Mouse (Mus musculus): ENCODE measurements around the gene Gm49027. TPM values are rescaled to one million over a fixed set of nuclear protein-coding genes. Genes with fewer than 3 reads are reported as not detected.
"Not testable (repeated sequence)": the region's sequence is repeated elsewhere in the genome, so short reads cannot be mapped to it uniquely, and the experiment has no call there.

Gm49027 gene
- polyA plus RNA-seq, 1 experiment from 2014 or later = 0.55 TPM

GRCm38 (mm10) chr5:123514871-123515270 lies 10.4 kb downstream of the Gm49027 start:
- DNase-seq (ENCODE audit: low spot score) = no peak
- Histone ChIP-seq H3K4me3 (ENCODE audit: low read depth, low read length) (no peak overlapping the region), H3K9me3 (ENCODE audit: control insufficient read depth, low read length) (no peaks in the 10 kb centered on the region), H3K4me2 (ENCODE audit: low read depth, severe bottlenecking) (no peak overlapping the region), H3K36me3 (ENCODE audit: control insufficient read depth, insufficient read depth, low read length) (peaks cover 4% of the 10 kb centered on the region; the same call in 1 of the 2 replicates), H3K27me3 (ENCODE audit: control insufficient read depth, insufficient read depth, low read length) (no peaks in the 10 kb centered on the region), H3K9ac (ENCODE audit: low read length) (no peak overlapping the region), H3K27ac (replicated peaks; ENCODE audit: low read depth, low read length) (no peak overlapping the region), H3K4me1 (ENCODE audit: control insufficient read depth, insufficient read depth, low read length) (no peaks in the 10 kb centered on the region)
- WGBS = 82% methylated on average over 5 of the region's 5 CpGs
- ATAC-seq (ENCODE audit: insufficient number of reproducible peaks, low FRiP score, low TSS enrichment, low read depth) = no peak

- H3K36me3 ChIP-seq (ENCODE audit: control insufficient read depth, insufficient read depth, low read length) = peaks cover 4% of the 10 kb centered on the region; the same call in 1 of the 2 replicates
- H3K27me3 ChIP-seq (ENCODE audit: control insufficient read depth, insufficient read depth, low read length) = no peaks in the 10 kb centered on the region
- no peak overlapping the region for H3K4me2 ChIP-seq (ENCODE audit: low read depth, severe bottlenecking)
- no peak overlapping the region for H3K27ac ChIP-seq (replicated peaks; ENCODE audit: low read depth, low read length)
- no peaks in the 10 kb centered on the region for H3K9me3 ChIP-seq (ENCODE audit: control insufficient read depth, low read length)
- DNase-seq (ENCODE audit: low spot score) (no peak), ATAC-seq (ENCODE audit: insufficient number of reproducible peaks, low FRiP score, low TSS enrichment, low read depth) (no peak)
- H3K4me3 ChIP-seq (ENCODE audit: low read depth, low read length) = no peak overlapping the region
- no peaks in the 10 kb centered on the region for H3K4me1 ChIP-seq (ENCODE audit: control insufficient read depth, insufficient read depth, low read length)
- 70% methylated on average over 3 of the region's 3 CpGs for WGBS
- no peak overlapping the region for H3K9ac ChIP-seq (ENCODE audit: low read length)
Observed at GRCm38 (mm10) chr5:123512102-123512501, 13.2 kb downstream of the Gm49027 start.

- not testable (repeated sequence) for H3K27me3 ChIP-seq (ENCODE audit: control insufficient read depth, insufficient read depth, low read length); H3K36me3 ChIP-seq (ENCODE audit: control insufficient read depth, insufficient read depth, low read length); ATAC-seq (ENCODE audit: insufficient number of reproducible peaks, low FRiP score, low TSS enrichment, low read depth)
Observed at GRCm38 (mm10) chr5:123511426-123511825, 13.9 kb downstream of the Gm49027 start.

GRCm38 (mm10) chr5:123510160-123510559 lies 15.1 kb downstream of the Gm49027 start, which contains the start of gene B3gnt4:
Gene B3gnt4, plus strand, starts transcription at chr5:123510460.
- Histone ChIP-seq H3K9me3 (ENCODE audit: control insufficient read depth, low read length) (no peaks in the 10 kb centered on the region), H3K27ac (replicated peaks; ENCODE audit: low read depth, low read length) (no peak within 1 kb of the TSS), H3K4me1 (ENCODE audit: control insufficient read depth, insufficient read depth, low read length) (no peaks in the 10 kb centered on the region), H3K4me2 (ENCODE audit: low read depth, severe bottlenecking) (no peak within 1 kb of the TSS), H3K27me3 (ENCODE audit: control insufficient read depth, insufficient read depth, low read length) (no peaks in the 10 kb centered on the region), H3K36me3 (ENCODE audit: control insufficient read depth, insufficient read depth, low read length) (no peaks in the 10 kb centered on the region), H3K4me3 (ENCODE audit: low read depth, low read length) (no peak within 1 kb of the TSS; the same call in 1 of the 2 replicates), H3K9ac (ENCODE audit: low read length) (no peak within 1 kb of the TSS)
- DNase-seq (ENCODE audit: low spot score) (no peak), ATAC-seq (ENCODE audit: insufficient number of reproducible peaks, low FRiP score, low TSS enrichment, low read depth) (no peak)
- WGBS = 93% methylated on average over 5 of the region's 5 CpGs

More at GRCm38 (mm10) chr5:123511426-123511825, 13.9 kb downstream of the Gm49027 start:
- not testable (repeated sequence) for H3K9ac ChIP-seq (ENCODE audit: low read length); H3K4me1 ChIP-seq (ENCODE audit: control insufficient read depth, insufficient read depth, low read length); H3K9me3 ChIP-seq (ENCODE audit: control insufficient read depth, low read length); H3K4me2 ChIP-seq (ENCODE audit: low read depth, severe bottlenecking); H3K27ac ChIP-seq (replicated peaks; ENCODE audit: low read depth, low read length); DNase-seq (ENCODE audit: low spot score); H3K4me3 ChIP-seq (ENCODE audit: low read depth, low read length)
- WGBS = 81% methylated on average over 3 of the region's 3 CpGs

GRCm38 (mm10) chr5:123508921-123509320 lies 16.4 kb downstream of the Gm49027 start:
- Histone ChIP-seq H3K4me3 (ENCODE audit: low read depth, low read length) (peak overlapping the region; percentile 57), H3K9ac (ENCODE audit: low read length) (peak overlapping the region; percentile 54; the same call in 1 of the 2 replicates), H3K36me3 (ENCODE audit: control insufficient read depth, insufficient read depth, low read length) (no peaks in the 10 kb centered on the region), H3K4me1 (ENCODE audit: control insufficient read depth, insufficient read depth, low read length) (no peaks in the 10 kb centered on the region), H3K27me3 (ENCODE audit: control insufficient read depth, insufficient read depth, low read length) (no peaks in the 10 kb centered on the region), H3K9me3 (ENCODE audit: control insufficient read depth, low read length) (no peaks in the 10 kb centered on the region), H3K27ac (replicated peaks; ENCODE audit: low read depth, low read length) (no peak overlapping the region), H3K4me2 (ENCODE audit: low read depth, severe bottlenecking) (peak overlapping the region; percentile 84)
- ATAC-seq (ENCODE audit: insufficient number of reproducible peaks, low FRiP score, low TSS enrichment, low read depth) (no peak), DNase-seq (ENCODE audit: low spot score) (no peak)
- 8% methylated on average over 12 of the region's 12 CpGs for WGBS

- H3K36me3 ChIP-seq (ENCODE audit: control insufficient read depth, insufficient read depth, low read length) = no peaks in the 10 kb centered on the region
- H3K4me1 ChIP-seq (ENCODE audit: control insufficient read depth, insufficient read depth, low read length) = no peaks in the 10 kb centered on the region
- H3K27ac ChIP-seq (replicated peaks; ENCODE audit: low read depth, low read length) = no peak overlapping the region
- DNase-seq (ENCODE audit: low spot score) (peak; percentile 93), ATAC-seq (ENCODE audit: insufficient number of reproducible peaks, low FRiP score, low TSS enrichment, low read depth) (peak; percentile 88)
- H3K4me2 ChIP-seq (ENCODE audit: low read depth, severe bottlenecking) = peak overlapping the region; percentile 84
- 2% methylated on average over 59 of the region's 59 CpGs for WGBS
- H3K9ac ChIP-seq (ENCODE audit: low read length) = peak overlapping the region; percentile 54; the same call in 1 of the 2 replicates
- no peaks in the 10 kb centered on the region for H3K27me3 ChIP-seq (ENCODE audit: control insufficient read depth, insufficient read depth, low read length)
- H3K9me3 ChIP-seq (ENCODE audit: control insufficient read depth, low read length) = no peaks in the 10 kb centered on the region
- H3K4me3 ChIP-seq (ENCODE audit: low read depth, low read length) = peak overlapping the region; percentile 57
Observed at GRCm38 (mm10) chr5:123507936-123508723, 17.2 kb downstream of the Gm49027 start.

GRCm38 (mm10) chr5:123501973-123502372 lies 23.3 kb downstream of the Gm49027 start:
- DNase-seq (ENCODE audit: low spot score) (no peak), ATAC-seq (ENCODE audit: insufficient number of reproducible peaks, low FRiP score, low TSS enrichment, low read depth) (no peak)
- H3K27ac ChIP-seq (replicated peaks; ENCODE audit: low read depth, low read length) = no peak overlapping the region
- H3K4me3 ChIP-seq (ENCODE audit: low read depth, low read length) = no peak overlapping the region
- H3K4me1 ChIP-seq (ENCODE audit: control insufficient read depth, insufficient read depth, low read length) = no peaks in the 10 kb centered on the region; the same call in 1 of the 2 replicates
- 82% methylated on average over 4 of the region's 4 CpGs for WGBS
- H3K27me3 ChIP-seq (ENCODE audit: control insufficient read depth, insufficient read depth, low read length) = no peaks in the 10 kb centered on the region
- H3K9me3 ChIP-seq (ENCODE audit: control insufficient read depth, low read length) = no peaks in the 10 kb centered on the region
- H3K9ac ChIP-seq (ENCODE audit: low read length) = no peak overlapping the region
- no peaks in the 10 kb centered on the region for H3K36me3 ChIP-seq (ENCODE audit: control insufficient read depth, insufficient read depth, low read length)
- H3K4me2 ChIP-seq (ENCODE audit: low read depth, severe bottlenecking) = no peak overlapping the region

- H3K4me2 ChIP-seq (ENCODE audit: low read depth, severe bottlenecking) = no peak overlapping the region
- H3K9me3 ChIP-seq (ENCODE audit: control insufficient read depth, low read length) = no peaks in the 10 kb centered on the region
- peaks cover 5% of the 10 kb centered on the region for H3K4me1 ChIP-seq (ENCODE audit: control insufficient read depth, insufficient read depth, low read length)
- 32% methylated on average over 4 of the region's 4 CpGs for WGBS
- no peak overlapping the region for H3K9ac ChIP-seq (ENCODE audit: low read length)
- no peak for DNase-seq (ENCODE audit: low spot score)
- no peak overlapping the region for H3K4me3 ChIP-seq (ENCODE audit: low read depth, low read length)
- H3K27ac ChIP-seq (replicated peaks; ENCODE audit: low read depth, low read length) = no peak overlapping the region
- H3K36me3 ChIP-seq (ENCODE audit: control insufficient read depth, insufficient read depth, low read length) = no peaks in the 10 kb centered on the region
- no peak for ATAC-seq (ENCODE audit: insufficient number of reproducible peaks, low FRiP score, low TSS enrichment, low read depth)
- H3K27me3 ChIP-seq (ENCODE audit: control insufficient read depth, insufficient read depth, low read length) = no peaks in the 10 kb centered on the region
Observed at GRCm38 (mm10) chr5:123499717-123500116, 25.6 kb downstream of the Gm49027 start.
